Mouse (Mus musculus) heart, postnatal 0 days (tissue): ENCODE data around the gene Srd5a1.

Source experiments
- CTCF ChIP-seq: IDR thresholded peaks from 2 replicates; pipeline ENCODE4 v1.5.1; 2016; ENCODE audit warnings: antibody characterized with exemption, control low read depth, low read depth
- EP300 ChIP-seq: IDR thresholded peaks from 2 replicates; pipeline ENCODE4 v1.6.1; 2016; ENCODE audit warnings: antibody characterized with exemption, low read depth

DNA sequence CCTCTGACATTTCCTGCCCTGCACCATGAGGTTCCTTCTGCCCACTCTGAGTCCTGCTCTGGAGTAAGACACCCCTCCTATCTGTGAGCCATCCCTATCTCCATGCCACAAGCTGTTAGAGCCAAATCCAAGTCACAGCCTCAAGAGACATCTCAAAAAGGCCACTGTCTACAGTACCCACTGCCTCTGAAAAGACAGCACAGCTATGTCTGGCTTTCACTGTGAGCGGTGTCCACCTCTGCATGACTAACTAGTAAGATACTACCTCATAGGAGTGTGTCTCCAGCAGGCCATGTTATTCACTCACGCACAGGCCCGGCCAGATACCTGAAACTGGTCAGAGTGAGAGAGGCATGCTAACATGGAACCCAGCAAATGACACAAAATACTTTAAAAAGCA lies 16.7 kb upstream of the Srd5a1 start:
- TF ChIP-seq CTCF (no peak), EP300 (no peak)
